Mouse (Mus musculus): Measurements from ENCODE around the gene Gramd1c. TPM values are rescaled to one million over a fixed set of nuclear protein-coding genes. Genes with fewer than 3 reads are reported as not detected.

Gramd1c gene
- polyA plus RNA-seq (2015; fragmentation: Nextera tagmentation; extraction: Ambion mirVana), result 3.1 and 3.5 TPM in 2 replicates

GRCm38 (mm10) chr16:44063025-44063894 lies at the start of gene Gramd1c:
Gramd1c (minus strand) TSS chr16:44063345.
- peak within 1 kb of the TSS; percentile 76 for H3K4me2 ChIP-seq (ENCODE audit: low read length)
- peak; percentile 95 for ATAC-seq
- H3K4me3 ChIP-seq (ENCODE audit: low read length), result peak within 1 kb of the TSS; percentile 62
- peak within 1 kb of the TSS; percentile 76 for H3K27ac ChIP-seq (ENCODE audit: low read depth, low read length)
- WGBS, result 5% methylated on average over 45 of the region's 45 CpGs
- peak within 1 kb of the TSS; percentile 68 for H3K9ac ChIP-seq (ENCODE audit: low read depth, low read length)
- H3K4me1 ChIP-seq (ENCODE audit: control insufficient read depth, insufficient read depth, low read depth, low read length), result no peaks in the 10 kb centered on the region
- H3K27me3 ChIP-seq (replicated peaks; ENCODE audit: control insufficient read depth, insufficient read depth, low read length), result no peaks in the 10 kb centered on the region
- H3K9me3 ChIP-seq (ENCODE audit: control insufficient read depth, low read length), result no peaks in the 10 kb centered on the region
- H3K36me3 ChIP-seq (ENCODE audit: control insufficient read depth, insufficient read depth, low read length), result no peaks in the 10 kb centered on the region

DNA sequence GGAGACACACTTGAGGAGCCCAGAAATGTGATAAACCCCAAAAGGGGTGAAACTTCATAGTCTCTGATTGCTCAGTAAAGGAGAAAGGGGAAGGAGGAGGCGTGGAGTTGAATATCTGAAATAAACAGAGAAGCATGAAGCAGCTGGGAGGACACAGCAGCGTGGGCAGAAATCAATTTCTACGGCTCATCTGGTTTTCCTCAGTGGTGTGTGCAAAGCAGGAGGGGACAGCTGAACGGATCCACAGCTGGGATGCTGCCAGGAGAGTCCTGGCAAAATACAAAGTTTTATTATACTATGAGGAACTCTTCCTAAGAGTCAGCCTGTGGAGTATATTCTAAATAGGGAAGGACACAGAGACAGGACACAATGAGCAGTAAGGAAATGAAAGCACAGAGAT lies 45.9 kb upstream of the Gramd1c start:
- H3K4me3 ChIP-seq (ENCODE audit: low read length), result no peak overlapping the region
- WGBS, result 68% methylated on average over 4 of the region's 4 CpGs
- peaks cover 40% of the 10 kb centered on the region for H3K36me3 ChIP-seq (ENCODE audit: control insufficient read depth, insufficient read depth, low read length)
- no peak overlapping the region for H3K9ac ChIP-seq (ENCODE audit: low read depth, low read length)
- H3K9me3 ChIP-seq (ENCODE audit: control insufficient read depth, low read length), result no peaks in the 10 kb centered on the region
- H3K4me2 ChIP-seq (ENCODE audit: low read length), result no peak overlapping the region
- no peaks in the 10 kb centered on the region for H3K27me3 ChIP-seq (replicated peaks; ENCODE audit: control insufficient read depth, insufficient read depth, low read length)
- no peaks in the 10 kb centered on the region for H3K4me1 ChIP-seq (ENCODE audit: control insufficient read depth, insufficient read depth, low read depth, low read length)
- ATAC-seq, result no peak
- no peak overlapping the region for H3K27ac ChIP-seq (ENCODE audit: low read depth, low read length)

DNA sequence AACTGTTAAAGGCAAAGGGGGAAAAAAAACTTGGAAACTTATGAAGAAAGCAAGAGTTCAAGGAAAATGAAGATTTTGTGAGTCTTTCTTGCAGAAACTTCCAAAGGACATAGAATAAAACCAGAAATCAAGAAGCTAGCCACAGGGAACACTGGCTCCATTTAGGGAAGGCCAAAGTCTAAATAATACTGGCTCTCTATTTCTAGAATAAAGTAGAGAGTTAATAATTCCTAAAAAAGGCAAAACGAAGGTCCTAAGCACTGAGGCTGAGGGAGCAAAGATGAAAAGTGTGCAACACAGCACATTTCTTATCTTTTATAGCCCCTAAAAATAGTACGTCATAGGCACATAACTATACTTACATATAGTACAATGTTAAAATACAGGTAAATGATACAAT lies 42.1 kb upstream of the Gramd1c start:
- no peak for ATAC-seq
- no peak overlapping the region for H3K4me3 ChIP-seq (ENCODE audit: low read length)
- no peaks in the 10 kb centered on the region; the same call in 1 of the 2 replicates for H3K9me3 ChIP-seq (ENCODE audit: control insufficient read depth, low read length)
- no peaks in the 10 kb centered on the region for H3K27me3 ChIP-seq (replicated peaks; ENCODE audit: control insufficient read depth, insufficient read depth, low read length)
- H3K27ac ChIP-seq (ENCODE audit: low read depth, low read length), result no peak overlapping the region
- no peak overlapping the region for H3K4me2 ChIP-seq (ENCODE audit: low read length)
- no peak overlapping the region for H3K9ac ChIP-seq (ENCODE audit: low read depth, low read length)
- H3K36me3 ChIP-seq (ENCODE audit: control insufficient read depth, insufficient read depth, low read length), result peaks cover 57% of the 10 kb centered on the region
- H3K4me1 ChIP-seq (ENCODE audit: control insufficient read depth, insufficient read depth, low read depth, low read length), result no peaks in the 10 kb centered on the region
- 94% methylated on average over 2 of the region's 2 CpGs for WGBS

- Histone ChIP-seq H3K36me3 (ENCODE audit: control insufficient read depth, insufficient read depth, low read length) (peaks cover 60% of the 10 kb centered on the region), H3K9me3 (ENCODE audit: control insufficient read depth, low read length) (no peaks in the 10 kb centered on the region; the same call in 1 of the 2 replicates), H3K9ac (ENCODE audit: low read depth, low read length) (no peak overlapping the region), H3K4me2 (ENCODE audit: low read length) (no peak overlapping the region), H3K27ac (ENCODE audit: low read depth, low read length) (no peak overlapping the region), H3K4me3 (ENCODE audit: low read length) (no peak overlapping the region), H3K27me3 (replicated peaks; ENCODE audit: control insufficient read depth, insufficient read depth, low read length) (no peaks in the 10 kb centered on the region), H3K4me1 (ENCODE audit: control insufficient read depth, insufficient read depth, low read depth, low read length) (no peaks in the 10 kb centered on the region)
- ATAC-seq, result no peak
- WGBS, result 87% methylated on average over 18 of the region's 18 CpGs
These were observed 40.9 kb upstream of the Gramd1c start for GRCm38 (mm10) chr16:44103806-44104766.

GRCm38 (mm10) chr16:44102925-44103324 lies 39.8 kb upstream of the Gramd1c start:
- no peak for ATAC-seq
- H3K9ac ChIP-seq (ENCODE audit: low read depth, low read length), result no peak overlapping the region
- H3K9me3 ChIP-seq (ENCODE audit: control insufficient read depth, low read length), result no peaks in the 10 kb centered on the region; the same call in 1 of the 2 replicates
- H3K36me3 ChIP-seq (ENCODE audit: control insufficient read depth, insufficient read depth, low read length), result peaks cover 59% of the 10 kb centered on the region
- WGBS, result 91% methylated on average over 2 of the region's 2 CpGs
- no peaks in the 10 kb centered on the region for H3K27me3 ChIP-seq (replicated peaks; ENCODE audit: control insufficient read depth, insufficient read depth, low read length)
- H3K4me1 ChIP-seq (ENCODE audit: control insufficient read depth, insufficient read depth, low read depth, low read length), result no peaks in the 10 kb centered on the region
- H3K4me2 ChIP-seq (ENCODE audit: low read length), result no peak overlapping the region
- H3K27ac ChIP-seq (ENCODE audit: low read depth, low read length), result no peak overlapping the region
- no peak overlapping the region for H3K4me3 ChIP-seq (ENCODE audit: low read length)

- Histone ChIP-seq H3K9ac (ENCODE audit: low read depth, low read length) (no peak overlapping the region), H3K4me3 (ENCODE audit: low read length) (no peak overlapping the region), H3K4me2 (ENCODE audit: low read length) (no peak overlapping the region), H3K4me1 (ENCODE audit: control insufficient read depth, insufficient read depth, low read depth, low read length) (no peaks in the 10 kb centered on the region), H3K36me3 (ENCODE audit: control insufficient read depth, insufficient read depth, low read length) (peaks cover 50% of the 10 kb centered on the region), H3K9me3 (ENCODE audit: control insufficient read depth, low read length) (no peaks in the 10 kb centered on the region; the same call in 1 of the 2 replicates), H3K27me3 (replicated peaks; ENCODE audit: control insufficient read depth, insufficient read depth, low read length) (no peaks in the 10 kb centered on the region), H3K27ac (ENCODE audit: low read depth, low read length) (no peak overlapping the region)
- ATAC-seq, result no peak
- 93% methylated on average over 12 of the region's 12 CpGs for WGBS
These were observed 38.1 kb upstream of the Gramd1c start for GRCm38 (mm10) chr16:44101181-44101710.

GRCm38 (mm10) chr16:44099377-44099776 lies 36.2 kb upstream of the Gramd1c start:
- no peaks in the 10 kb centered on the region for H3K27me3 ChIP-seq (replicated peaks; ENCODE audit: control insufficient read depth, insufficient read depth, low read length)
- no peak for ATAC-seq
- no peak overlapping the region for H3K4me2 ChIP-seq (ENCODE audit: low read length)
- no peaks in the 10 kb centered on the region for H3K4me1 ChIP-seq (ENCODE audit: control insufficient read depth, insufficient read depth, low read depth, low read length)
- no peak overlapping the region for H3K4me3 ChIP-seq (ENCODE audit: low read length)
- H3K36me3 ChIP-seq (ENCODE audit: control insufficient read depth, insufficient read depth, low read length), result peaks cover 50% of the 10 kb centered on the region
- H3K9ac ChIP-seq (ENCODE audit: low read depth, low read length), result no peak overlapping the region
- no peaks in the 10 kb centered on the region; the same call in 1 of the 2 replicates for H3K9me3 ChIP-seq (ENCODE audit: control insufficient read depth, low read length)
- H3K27ac ChIP-seq (ENCODE audit: low read depth, low read length), result no peak overlapping the region
- 95% methylated on average over 7 of the region's 7 CpGs for WGBS

- Histone ChIP-seq H3K4me3 (ENCODE audit: low read length) (no peak overlapping the region), H3K4me2 (ENCODE audit: low read length) (no peak overlapping the region), H3K9me3 (ENCODE audit: control insufficient read depth, low read length) (no peaks in the 10 kb centered on the region), H3K4me1 (ENCODE audit: control insufficient read depth, insufficient read depth, low read depth, low read length) (no peaks in the 10 kb centered on the region), H3K36me3 (ENCODE audit: control insufficient read depth, insufficient read depth, low read length) (peaks cover 45% of the 10 kb centered on the region), H3K9ac (ENCODE audit: low read depth, low read length) (no peak overlapping the region), H3K27ac (ENCODE audit: low read depth, low read length) (no peak overlapping the region), H3K27me3 (replicated peaks; ENCODE audit: control insufficient read depth, insufficient read depth, low read length) (no peaks in the 10 kb centered on the region)
- 91% methylated on average over 2 of the region's 2 CpGs for WGBS
- no peak for ATAC-seq
These were observed 24.5 kb upstream of the Gramd1c start for GRCm38 (mm10) chr16:44087650-44088049.
